Mouse (Mus musculus): ENCODE data around the gene Kcnt2. TPM values are rescaled to one million over a fixed set of nuclear protein-coding genes. Genes with fewer than 3 reads are reported as not detected.
A peak's percentile ranks its signal among the peaks of the same experiment; 100 is the strongest.

Gene Kcnt2
- total RNA-seq, 1 experiment from 2014 or later: not detected

- ATAC-seq (replicated peaks; ENCODE audit: low read depth, poor library complexity, severe bottlenecking): no peak
Measured at GRCm38 (mm10) chr1:140484016-140484415, 238.1 kb downstream of the Kcnt2 start.

GRCm38 (mm10) chr1:140489816-140490215 lies 243.9 kb downstream of the Kcnt2 start:
- no peak for ATAC-seq (replicated peaks; ENCODE audit: low read depth, poor library complexity, severe bottlenecking)

GRCm38 (mm10) chr1:140491406-140491805 lies 245.4 kb downstream of the Kcnt2 start:
- ATAC-seq (replicated peaks; ENCODE audit: low read depth, poor library complexity, severe bottlenecking): no peak

- no peak for ATAC-seq (replicated peaks; ENCODE audit: low read depth, poor library complexity, severe bottlenecking)
Measured at GRCm38 (mm10) chr1:140492237-140492636, 246.3 kb downstream of the Kcnt2 start.

- no peak for ATAC-seq (replicated peaks; ENCODE audit: low read depth, poor library complexity, severe bottlenecking)
Measured at GRCm38 (mm10) chr1:140513451-140513850, 267.5 kb downstream of the Kcnt2 start.

- ATAC-seq (replicated peaks; ENCODE audit: low read depth, poor library complexity, severe bottlenecking): peak; percentile 58; the same call in 1 of the 2 replicates
Measured at GRCm38 (mm10) chr1:140531285-140531908, 285.4 kb downstream of the Kcnt2 start.

GRCm38 (mm10) chr1:140534849-140535248 lies 288.9 kb downstream of the Kcnt2 start:
- ATAC-seq (replicated peaks; ENCODE audit: low read depth, poor library complexity, severe bottlenecking): no peak

- no peak for ATAC-seq (replicated peaks; ENCODE audit: low read depth, poor library complexity, severe bottlenecking)
Measured at GRCm38 (mm10) chr1:140542066-140542465, 296.1 kb downstream of the Kcnt2 start.

GRCm38 (mm10) chr1:140548711-140549110 lies 302.8 kb downstream of the Kcnt2 start:
- no peak for ATAC-seq (replicated peaks; ENCODE audit: low read depth, poor library complexity, severe bottlenecking)

GRCm38 (mm10) chr1:140560801-140561200 lies 314.8 kb downstream of the Kcnt2 start:
- ATAC-seq (replicated peaks; ENCODE audit: low read depth, poor library complexity, severe bottlenecking): no peak

- no peak for ATAC-seq (replicated peaks; ENCODE audit: low read depth, poor library complexity, severe bottlenecking)
Measured at GRCm38 (mm10) chr1:140572141-140572540, 326.2 kb downstream of the Kcnt2 start.

- ATAC-seq (replicated peaks; ENCODE audit: low read depth, poor library complexity, severe bottlenecking): no peak
Measured at GRCm38 (mm10) chr1:140578607-140579006, 332.6 kb downstream of the Kcnt2 start.

- ATAC-seq (replicated peaks; ENCODE audit: low read depth, poor library complexity, severe bottlenecking): no peak
Measured at GRCm38 (mm10) chr1:140588302-140588701, 342.3 kb downstream of the Kcnt2 start.

- ATAC-seq (replicated peaks; ENCODE audit: low read depth, poor library complexity, severe bottlenecking): no peak
Measured at GRCm38 (mm10) chr1:140608765-140609297, 362.9 kb downstream of the Kcnt2 start.

GRCm38 (mm10) chr1:140613101-140613500 lies 367.1 kb downstream of the Kcnt2 start:
- no peak for ATAC-seq (replicated peaks; ENCODE audit: low read depth, poor library complexity, severe bottlenecking)

GRCm38 (mm10) chr1:140614840-140615239 lies 368.9 kb downstream of the Kcnt2 start:
- ATAC-seq (replicated peaks; ENCODE audit: low read depth, poor library complexity, severe bottlenecking): no peak

- no peak for ATAC-seq (replicated peaks; ENCODE audit: low read depth, poor library complexity, severe bottlenecking)
Measured at GRCm38 (mm10) chr1:140618164-140618563, 372.2 kb downstream of the Kcnt2 start.

- ATAC-seq (replicated peaks; ENCODE audit: low read depth, poor library complexity, severe bottlenecking): no peak
Measured at GRCm38 (mm10) chr1:140624918-140625317, 379.0 kb downstream of the Kcnt2 start.

GRCm38 (mm10) chr1:140659607-140660340 lies 413.8 kb downstream of the Kcnt2 start:
- no peak for ATAC-seq (replicated peaks; ENCODE audit: low read depth, poor library complexity, severe bottlenecking)

GRCm38 (mm10) chr1:140660751-140661403 lies 414.9 kb downstream of the Kcnt2 start:
- ATAC-seq (replicated peaks; ENCODE audit: low read depth, poor library complexity, severe bottlenecking): no peak

GRCm38 (mm10) chr1:140661404-140661787 lies 415.4 kb downstream of the Kcnt2 start:
- ATAC-seq (replicated peaks; ENCODE audit: low read depth, poor library complexity, severe bottlenecking): 0 out of 2 replicates have a peak, but pooled peaks have one; percentile 50
